Mouse (Mus musculus) adrenal gland, postnatal 36 days (tissue): ENCODE measurements around the gene Gad1. TPM values are rescaled to one million over a fixed set of nuclear protein-coding genes. Genes with fewer than 3 reads are reported as not detected.

Experiments
- DNase-seq, 2 experiments: peaks; one replicate each; pipeline ENCODE4 v3.0.0; 2021; ENCODE audit warnings: mixed read lengths in 1 of 2
- total RNA-seq, 2 experiments: library from RNA; stranded (reverse); gene quantifications; 2 replicates each; pipeline ENCODE4 v1.2.3; 2021

The Gad1 gene
- total RNA-seq, 2 experiments from 2014 or later = 3.0 to 3.5 TPM

- no peak for DNase-seq
Measured at GRCm38 (mm10) chr2:70628397-70628796, 75.5 kb downstream of the Gad1 start.

GRCm38 (mm10) chr2:70629339-70629761 is 76.5 kb downstream of the Gad1 start:
- DNase-seq = peak in 1 of 2 experiments; percentile 8

GRCm38 (mm10) chr2:70629921-70630320 is 77.0 kb downstream of the Gad1 start:
- DNase-seq = no peak

DNA sequence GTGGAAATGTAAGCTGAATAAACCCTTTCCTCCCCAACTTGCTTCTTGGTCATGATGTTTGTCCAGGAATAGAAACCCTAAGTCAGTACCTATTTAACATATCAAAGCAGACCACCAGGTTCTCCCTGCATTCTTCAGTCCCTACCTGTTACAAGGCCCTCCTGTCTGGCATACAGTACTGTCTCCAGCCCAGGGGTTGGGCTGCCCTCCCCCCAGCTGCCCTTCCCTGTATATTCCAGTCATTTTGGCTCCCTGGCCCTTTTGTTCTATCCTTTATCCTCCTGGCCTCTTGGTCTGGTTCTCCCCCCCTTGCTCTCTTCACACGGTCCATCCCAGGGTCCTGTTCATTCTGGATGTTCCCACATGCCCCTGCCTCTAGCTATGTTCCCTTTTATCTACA is 78.4 kb downstream of the Gad1 start:
- DNase-seq = no peak

DNA sequence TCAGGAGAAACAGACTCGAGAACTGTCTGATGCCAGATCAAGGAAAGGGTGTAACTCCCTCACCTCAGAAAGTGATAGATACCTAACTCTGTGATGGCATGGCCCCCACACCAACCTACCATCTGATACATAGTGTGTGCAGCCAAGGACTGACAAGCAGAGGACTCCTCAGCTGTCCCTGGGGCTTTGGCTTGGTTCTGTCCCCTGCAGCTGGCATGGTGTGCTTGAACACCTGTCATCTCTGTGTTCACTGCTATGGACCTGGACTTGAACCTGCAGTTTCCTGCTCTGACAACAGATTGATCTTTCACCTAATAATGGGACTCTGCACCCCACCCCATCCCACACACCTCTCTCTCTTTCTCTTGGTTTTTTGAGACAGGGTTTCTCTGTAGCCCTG is 79.5 kb downstream of the Gad1 start:
- no peak for DNase-seq

- no peak for DNase-seq
Measured at GRCm38 (mm10) chr2:70634028-70634690, 81.3 kb downstream of the Gad1 start.

GRCm38 (mm10) chr2:70640968-70641367 is 88.1 kb downstream of the Gad1 start:
- no peak for DNase-seq

DNA sequence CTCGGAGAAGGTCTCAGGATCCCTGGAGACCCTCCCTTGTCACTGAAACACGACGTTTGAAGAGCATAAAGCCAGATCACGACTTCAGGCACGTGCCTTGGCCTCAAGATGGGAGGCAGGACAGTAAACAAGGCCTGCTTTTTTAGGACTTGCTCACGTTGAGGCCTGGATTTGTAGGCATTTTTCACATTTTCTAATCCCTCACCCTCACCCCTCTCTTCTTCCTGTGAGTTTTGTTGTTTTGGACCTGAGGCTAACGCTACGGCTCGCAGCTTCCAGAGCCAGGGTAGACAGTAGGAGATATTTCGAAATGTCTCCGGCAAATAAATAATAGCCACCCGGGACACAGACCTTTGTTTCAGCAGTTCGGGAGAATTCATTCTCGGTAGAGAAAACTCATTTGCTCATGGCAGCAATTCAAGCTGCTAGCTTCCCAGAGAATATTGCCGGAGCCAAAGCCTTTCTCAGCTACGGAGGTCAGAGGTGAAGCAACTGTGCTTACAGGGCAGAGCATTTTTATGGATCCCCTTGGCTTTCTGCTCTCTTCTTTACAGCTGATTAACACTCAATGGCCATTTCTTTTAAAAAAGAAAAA is 90.2 kb downstream of the Gad1 start:
- DNase-seq = peak in 1 of 2 experiments; percentile 21

DNA sequence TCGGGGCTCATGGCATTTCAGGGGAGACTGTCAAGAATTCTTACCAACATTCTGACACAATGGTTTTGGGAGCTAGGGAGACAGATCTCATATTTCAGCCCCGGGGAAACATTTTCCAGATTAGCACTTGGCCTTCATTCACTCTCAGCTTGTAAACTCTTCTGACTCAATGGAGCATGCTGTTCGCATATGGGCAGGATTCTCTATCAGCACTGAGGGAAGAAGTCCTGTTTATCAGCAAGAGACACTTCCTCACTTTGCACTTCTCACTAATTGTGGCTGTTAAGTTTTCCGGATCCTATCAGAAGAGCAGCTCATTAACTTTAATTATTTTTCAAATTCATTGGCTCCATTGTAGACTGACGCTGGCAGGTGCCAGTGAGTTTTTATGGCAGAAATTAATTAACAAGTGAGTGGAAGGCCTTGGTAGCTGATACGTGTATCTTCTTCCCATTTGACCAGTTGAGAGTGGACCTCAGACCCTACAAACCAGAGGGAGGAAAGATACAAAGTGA is 92.5 kb downstream of the Gad1 start:
- DNase-seq = no peak

GRCm38 (mm10) chr2:70647681-70648080 is 94.8 kb downstream of the Gad1 start:
- no peak for DNase-seq

- no peak for DNase-seq
Measured at GRCm38 (mm10) chr2:70648271-70648670, 95.4 kb downstream of the Gad1 start.

GRCm38 (mm10) chr2:70649471-70649870 is 96.6 kb downstream of the Gad1 start:
- no peak for DNase-seq

Other genes with a start within 250 kb of the Gad1 start
- 1 to 10 TPM; 2.8 to 4.4 TPM for gene Sp5, start 78.1 kb upstream of the Gad1 start, total RNA-seq
- gene Erich2, start 44.3 kb upstream of the Gad1 start, total RNA-seq = under 1 TPM in 1 of 2 experiments, not detected in 1; 0.26 TPM
- gene Gorasp2, start 108.5 kb downstream of the Gad1 start, total RNA-seq = 100 to 1,000 TPM; 117 to 120 TPM
- under 1 TPM; 0.36 to 0.66 TPM for gene Gm26558, start 109.0 kb downstream of the Gad1 start, total RNA-seq